Mouse (Mus musculus) stomach, embryonic 16.5 days (tissue): ENCODE measurements around the gene Chrdl1. TPM values are rescaled to one million over a fixed set of nuclear protein-coding genes. Genes with fewer than 3 reads are reported as not detected.
A peak's percentile ranks its signal among the peaks of the same experiment; 100 is the strongest.

Experiments used
- ATAC-seq: fragments of 200-750 bp; cut with Nextera tagmentation; 2 replicates; pipeline ENCODE4 v1.8.0; 2017; ENCODE audit warnings: moderate number of reproducible peaks, moderate TSS enrichment; ENCODE audit not compliant: insufficient read depth, low FRiP score
- H3K27ac ChIP-seq: fragments of 300-500 bp; sonication (generic); 2 replicates; pipeline ENCODE4 v1.5.1; 2014; ENCODE audit warnings: low read length
- H3K27me3 ChIP-seq: fragments of 300-500 bp; sonication (generic); 2 replicates; pipeline ENCODE4 v1.6.1; 2014; ENCODE audit warnings: low read length, control low read depth, mixed read lengths; ENCODE audit not compliant: control insufficient read depth, insufficient read depth
- H3K36me3 ChIP-seq: fragments of 300-500 bp; sonication (generic); 2 replicates; pipeline ENCODE4 v1.6.1; 2014; ENCODE audit warnings: low read length; ENCODE audit not compliant: control insufficient read depth, insufficient read depth
- H3K4me1 ChIP-seq: fragments of 300-500 bp; sonication (generic); 2 replicates; pipeline ENCODE4 v1.6.1; 2014; ENCODE audit warnings: low read length, control low read depth, mixed read lengths; ENCODE audit not compliant: control insufficient read depth, insufficient read depth
- H3K4me2 ChIP-seq: fragments of 300-500 bp; sonication (generic); 2 replicates; pipeline ENCODE4 v1.6.1; 2014; ENCODE audit warnings: low read depth, low read length, mixed read lengths
- H3K4me3 ChIP-seq: fragments of 300-500 bp; sonication (generic); replicated peaks from 2 replicates; pipeline ENCODE4 v1.5.1; 2014; ENCODE audit warnings: mild to moderate bottlenecking, low read length
- H3K9ac ChIP-seq: fragments of 300-500 bp; sonication (generic); 2 replicates; pipeline ENCODE4 v1.6.1; 2014; ENCODE audit warnings: low read length
- H3K9me3 ChIP-seq: fragments of 300-500 bp; sonication (generic); replicated peaks from 2 replicates; pipeline ENCODE4 v1.6.1; 2016; ENCODE audit warnings: low read length, control low read depth; ENCODE audit not compliant: control insufficient read depth
- WGBS: fragments of 180-500 bp; shearing (Covaris S2); extraction: QIAGEN DNeasy Blood & Tissue Kit; methylation state at CpG from one replicate; pipeline ENCODE4 v1.1.7; 2014; 5-methylcytosine and 5-hydroxymethylcytosine counted together
- polyA plus RNA-seq: library from polyadenylated mRNA; unstranded; fragments of >200 nt; fragmentation: Nextera tagmentation; extraction: Ambion mirVana; gene quantifications from 2 replicates; pipeline ENCODE4 v1.2.1, GENCODE M21; 2015

Gene Chrdl1
- 15.5 and 15.9 TPM in 2 replicates for polyA plus RNA-seq

GRCm38 (mm10) chrX:143393791-143394369 is at the start of gene Chrdl1:
TSS of gene Chrdl1 (minus strand) at chrX:143394262.
- H3K4me3 ChIP-seq, result peak within 1 kb of the TSS; percentile 50
- H3K4me2 ChIP-seq, result peak within 1 kb of the TSS; percentile 52
- WGBS, result 8% methylated on average over 30 of the region's 37 CpGs
- no peak within 1 kb of the TSS for H3K27ac ChIP-seq
- no peaks in the 10 kb centered on the region for H3K9me3 ChIP-seq
- H3K27me3 ChIP-seq, result peaks cover 25% of the 10 kb centered on the region; the same call in 1 of the 2 replicates
- no peaks in the 10 kb centered on the region for H3K36me3 ChIP-seq
- peak; percentile 25; the same call in 1 of the 2 replicates for ATAC-seq
- peak within 1 kb of the TSS; percentile 52 for H3K9ac ChIP-seq
- no peaks in the 10 kb centered on the region for H3K4me1 ChIP-seq

GRCm38 (mm10) chrX:143442638-143443037 is 48.6 kb upstream of the Chrdl1 start:
- no peak for ATAC-seq
- WGBS, result 54% methylated on average over 4 of the region's 4 CpGs
- Histone ChIP-seq H3K9ac (no peak overlapping the region), H3K4me2 (no peak overlapping the region), H3K27me3 (no peaks in the 10 kb centered on the region; the same call in none of the 2 replicates), H3K27ac (no peak overlapping the region), H3K4me3 (no peak overlapping the region), H3K36me3 (no peaks in the 10 kb centered on the region), H3K9me3 (no peaks in the 10 kb centered on the region), H3K4me1 (no peaks in the 10 kb centered on the region)

- Histone ChIP-seq H3K27me3 (no peaks in the 10 kb centered on the region; the same call in 1 of the 2 replicates), H3K4me1 (no peaks in the 10 kb centered on the region), H3K36me3 (no peaks in the 10 kb centered on the region), H3K4me2 (no peak overlapping the region), H3K9me3 (no peaks in the 10 kb centered on the region), H3K9ac (no peak overlapping the region), H3K27ac (no peak overlapping the region), H3K4me3 (no peak overlapping the region)
- ATAC-seq, result no peak
- 45% methylated on average over 2 of the region's 2 CpGs for WGBS
Measured at GRCm38 (mm10) chrX:143404601-143405000, 10.5 kb upstream of the Chrdl1 start.

- Histone ChIP-seq H3K4me3 (no peak overlapping the region), H3K4me1 (no peaks in the 10 kb centered on the region), H3K9ac (no peak overlapping the region), H3K4me2 (no peak overlapping the region), H3K9me3 (no peaks in the 10 kb centered on the region), H3K27ac (no peak overlapping the region), H3K36me3 (no peaks in the 10 kb centered on the region), H3K27me3 (no peaks in the 10 kb centered on the region)
- WGBS, result 82% methylated on average over 4 of the region's 4 CpGs
- no peak for ATAC-seq
Measured at GRCm38 (mm10) chrX:143366256-143366959, 27.7 kb downstream of the Chrdl1 start.

GRCm38 (mm10) chrX:143347227-143347626 is 46.8 kb downstream of the Chrdl1 start:
- H3K27ac ChIP-seq, result no peak overlapping the region
- no peaks in the 10 kb centered on the region for H3K36me3 ChIP-seq
- 35% methylated on average over 5 of the region's 5 CpGs for WGBS
- H3K9ac ChIP-seq, result no peak overlapping the region
- ATAC-seq, result no peak
- H3K4me1 ChIP-seq, result no peaks in the 10 kb centered on the region
- H3K9me3 ChIP-seq, result no peaks in the 10 kb centered on the region
- no peak overlapping the region for H3K4me3 ChIP-seq
- no peak overlapping the region for H3K4me2 ChIP-seq
- H3K27me3 ChIP-seq, result peaks cover 8% of the 10 kb centered on the region; the same call in 1 of the 2 replicates

GRCm38 (mm10) chrX:143346739-143347138 is 47.3 kb downstream of the Chrdl1 start:
- no peaks in the 10 kb centered on the region for H3K4me1 ChIP-seq
- H3K9me3 ChIP-seq, result no peaks in the 10 kb centered on the region
- H3K9ac ChIP-seq, result no peak overlapping the region
- no peak for ATAC-seq
- no peak overlapping the region for H3K27ac ChIP-seq
- H3K27me3 ChIP-seq, result peaks cover 8% of the 10 kb centered on the region; the same call in 1 of the 2 replicates
- H3K4me3 ChIP-seq, result no peak overlapping the region
- no peaks in the 10 kb centered on the region for H3K36me3 ChIP-seq
- 47% methylated on average over 3 of the region's 3 CpGs for WGBS
- H3K4me2 ChIP-seq, result no peak overlapping the region

- Histone ChIP-seq H3K27me3 (peaks cover 8% of the 10 kb centered on the region; the same call in 1 of the 2 replicates), H3K27ac (no peak overlapping the region), H3K36me3 (no peaks in the 10 kb centered on the region), H3K4me2 (no peak overlapping the region), H3K4me1 (no peaks in the 10 kb centered on the region), H3K9me3 (no peaks in the 10 kb centered on the region), H3K9ac (no peak overlapping the region), H3K4me3 (no peak overlapping the region)
- WGBS, result 53% methylated on average over 5 of the region's 5 CpGs
- ATAC-seq, result no peak
Measured at GRCm38 (mm10) chrX:143344509-143345495, 49.3 kb downstream of the Chrdl1 start.

- H3K36me3 ChIP-seq, result no peaks in the 10 kb centered on the region
- H3K4me3 ChIP-seq, result no peak overlapping the region
- peaks cover 5% of the 10 kb centered on the region; the same call in 1 of the 2 replicates for H3K27me3 ChIP-seq
- H3K27ac ChIP-seq, result no peak overlapping the region
- H3K9me3 ChIP-seq, result no peaks in the 10 kb centered on the region
- H3K4me2 ChIP-seq, result no peak overlapping the region
- no peak overlapping the region for H3K9ac ChIP-seq
- ATAC-seq, result no peak
- 67% methylated on average over 4 of the region's 4 CpGs for WGBS
- H3K4me1 ChIP-seq, result no peaks in the 10 kb centered on the region
Measured at GRCm38 (mm10) chrX:143338156-143338555, 55.9 kb downstream of the Chrdl1 start.
